Mouse (Mus musculus) stomach, embryonic 16.5 days (tissue): ENCODE data around the gene Hdgf. TPM values are rescaled to one million over a fixed set of nuclear protein-coding genes. Genes with fewer than 3 reads are reported as not detected.

Experiments used
- ATAC-seq: fragments of 200-750 bp; cut with Nextera tagmentation; 2 replicates; pipeline ENCODE4 v1.8.0; 2017; ENCODE audit warnings: moderate number of reproducible peaks, moderate TSS enrichment; ENCODE audit not compliant: insufficient read depth, low FRiP score
- H3K27ac ChIP-seq: fragments of 300-500 bp; sonication (generic); 2 replicates; pipeline ENCODE4 v1.5.1; 2014; ENCODE audit warnings: low read length
- H3K27me3 ChIP-seq: fragments of 300-500 bp; sonication (generic); 2 replicates; pipeline ENCODE4 v1.6.1; 2014; ENCODE audit warnings: low read length, control low read depth, mixed read lengths; ENCODE audit not compliant: control insufficient read depth, insufficient read depth
- H3K36me3 ChIP-seq: fragments of 300-500 bp; sonication (generic); 2 replicates; pipeline ENCODE4 v1.6.1; 2014; ENCODE audit warnings: low read length; ENCODE audit not compliant: control insufficient read depth, insufficient read depth
- H3K4me1 ChIP-seq: fragments of 300-500 bp; sonication (generic); 2 replicates; pipeline ENCODE4 v1.6.1; 2014; ENCODE audit warnings: low read length, control low read depth, mixed read lengths; ENCODE audit not compliant: control insufficient read depth, insufficient read depth
- H3K4me2 ChIP-seq: fragments of 300-500 bp; sonication (generic); 2 replicates; pipeline ENCODE4 v1.6.1; 2014; ENCODE audit warnings: low read depth, low read length, mixed read lengths
- H3K4me3 ChIP-seq: fragments of 300-500 bp; sonication (generic); replicated peaks from 2 replicates; pipeline ENCODE4 v1.5.1; 2014; ENCODE audit warnings: mild to moderate bottlenecking, low read length
- H3K9ac ChIP-seq: fragments of 300-500 bp; sonication (generic); 2 replicates; pipeline ENCODE4 v1.6.1; 2014; ENCODE audit warnings: low read length
- H3K9me3 ChIP-seq: fragments of 300-500 bp; sonication (generic); replicated peaks from 2 replicates; pipeline ENCODE4 v1.6.1; 2016; ENCODE audit warnings: low read length, control low read depth; ENCODE audit not compliant: control insufficient read depth
- WGBS: fragments of 180-500 bp; shearing (Covaris S2); extraction: QIAGEN DNeasy Blood & Tissue Kit; methylation state at CpG from one replicate; pipeline ENCODE4 v1.1.7; 2014; 5-methylcytosine and 5-hydroxymethylcytosine counted together
- polyA plus RNA-seq: library from polyadenylated mRNA; unstranded; fragments of >200 nt; fragmentation: Nextera tagmentation; extraction: Ambion mirVana; gene quantifications from 2 replicates; pipeline ENCODE4 v1.2.1, GENCODE M21; 2015

Hdgf gene
- polyA plus RNA-seq, 1 experiment from 2014 or later = 83.1 TPM

- Histone ChIP-seq H3K36me3 (peaks cover 35% of the 10 kb centered on the region), H3K9ac (no peak overlapping the region), H3K9me3 (no peaks in the 10 kb centered on the region), H3K27me3 (no peaks in the 10 kb centered on the region), H3K4me2 (no peak overlapping the region), H3K27ac (no peak overlapping the region), H3K4me1 (peaks cover 4% of the 10 kb centered on the region; the same call in 1 of the 2 replicates), H3K4me3 (no peak overlapping the region)
- ATAC-seq = no peak
- 94% methylated on average over 1 of the region's 1 CpGs for WGBS
Observed at GRCm38 (mm10) chr3:87918551-87918950, 12.4 kb downstream of the Hdgf start.

GRCm38 (mm10) chr3:87919336-87920108, 13.4 kb downstream of the Hdgf start, which contains the start of gene Mrpl24:
Mrpl24 (plus strand) TSS chr3:87919506.
- Histone ChIP-seq H3K4me1 (peaks cover 4% of the 10 kb centered on the region; the same call in 1 of the 2 replicates), H3K4me2 (peak within 1 kb of the TSS; percentile 75), H3K4me3 (peak within 1 kb of the TSS; percentile 78), H3K9ac (peak within 1 kb of the TSS; percentile 82), H3K27me3 (no peaks in the 10 kb centered on the region), H3K9me3 (no peaks in the 10 kb centered on the region), H3K27ac (peak within 1 kb of the TSS; percentile 90), H3K36me3 (peaks cover 35% of the 10 kb centered on the region)
- under 1% methylated on average over 30 of the region's 30 CpGs for WGBS
- peak; percentile 88 for ATAC-seq

- 66% methylated on average over 9 of the region's 9 CpGs for WGBS
- no peaks in the 10 kb centered on the region for H3K9me3 ChIP-seq
- peak overlapping the region; percentile 78 for H3K4me3 ChIP-seq
- peak overlapping the region; percentile 75 for H3K4me2 ChIP-seq
- H3K9ac ChIP-seq = no peak overlapping the region
- H3K27me3 ChIP-seq = no peaks in the 10 kb centered on the region
- H3K36me3 ChIP-seq = peaks cover 37% of the 10 kb centered on the region
- H3K27ac ChIP-seq = no peak overlapping the region
- no peak for ATAC-seq
- H3K4me1 ChIP-seq = peaks cover 4% of the 10 kb centered on the region; the same call in 1 of the 2 replicates
Observed at GRCm38 (mm10) chr3:87920270-87920943, 14.3 kb downstream of the Hdgf start.

GRCm38 (mm10) chr3:87924996-87925395, 18.9 kb downstream of the Hdgf start:
- H3K27me3 ChIP-seq = no peaks in the 10 kb centered on the region
- peaks cover 32% of the 10 kb centered on the region for H3K36me3 ChIP-seq
- H3K4me3 ChIP-seq = no peak overlapping the region
- no peak overlapping the region for H3K27ac ChIP-seq
- 89% methylated on average over 7 of the region's 7 CpGs for WGBS
- no peak for ATAC-seq
- H3K9me3 ChIP-seq = no peaks in the 10 kb centered on the region
- H3K4me2 ChIP-seq = no peak overlapping the region
- H3K4me1 ChIP-seq = peaks cover 5% of the 10 kb centered on the region
- H3K9ac ChIP-seq = no peak overlapping the region

- H3K9me3 ChIP-seq = no peaks in the 10 kb centered on the region
- H3K36me3 ChIP-seq = peaks cover 27% of the 10 kb centered on the region
- H3K27me3 ChIP-seq = no peaks in the 10 kb centered on the region
- WGBS = 88% methylated on average over 5 of the region's 5 CpGs
- ATAC-seq = no peak
- peaks cover 15% of the 10 kb centered on the region for H3K4me1 ChIP-seq
- H3K4me3 ChIP-seq = no peak overlapping the region
- H3K27ac ChIP-seq = no peak overlapping the region
- H3K9ac ChIP-seq = no peak overlapping the region
- no peak overlapping the region for H3K4me2 ChIP-seq
Observed at GRCm38 (mm10) chr3:87927452-87927851, 21.3 kb downstream of the Hdgf start.

- H3K36me3 ChIP-seq = peaks cover 17% of the 10 kb centered on the region
- H3K9me3 ChIP-seq = no peaks in the 10 kb centered on the region
- H3K4me2 ChIP-seq = peak overlapping the region; percentile 71
- H3K4me1 ChIP-seq = peaks cover 17% of the 10 kb centered on the region
- peak overlapping the region; percentile 96 for H3K4me3 ChIP-seq
- peak overlapping the region; percentile 95 for H3K9ac ChIP-seq
- ATAC-seq = peak; percentile 22; the same call in 1 of the 2 replicates
- 5% methylated on average over 26 of the region's 26 CpGs for WGBS
- peak overlapping the region; percentile 91 for H3K27ac ChIP-seq
- no peaks in the 10 kb centered on the region for H3K27me3 ChIP-seq
Observed at GRCm38 (mm10) chr3:87929341-87930077, 23.4 kb downstream of the Hdgf start.

- Histone ChIP-seq H3K9me3 (no peaks in the 10 kb centered on the region), H3K27ac (peak within 1 kb of the TSS; percentile 91), H3K27me3 (no peaks in the 10 kb centered on the region), H3K4me1 (peaks cover 17% of the 10 kb centered on the region), H3K9ac (peak within 1 kb of the TSS; percentile 95), H3K4me3 (peak within 1 kb of the TSS; percentile 96), H3K4me2 (peak within 1 kb of the TSS; percentile 71), H3K36me3 (peaks cover 16% of the 10 kb centered on the region)
- peak; percentile 98 for ATAC-seq
- WGBS = under 1% methylated on average over 55 of the region's 78 CpGs
Observed at GRCm38 (mm10) chr3:87930078-87930795, 24.1 kb downstream of the Hdgf start, which contains the start of the genes Isg20l2 and Rrnad1. Isg20l2 (plus strand) TSS chr3:87930314. Rrnad1 (minus strand) TSS chr3:87930717.

GRCm38 (mm10) chr3:87934026-87934425, 27.9 kb downstream of the Hdgf start:
- ATAC-seq = no peak
- Histone ChIP-seq H3K4me2 (no peak overlapping the region), H3K36me3 (peaks cover 14% of the 10 kb centered on the region; the same call in 1 of the 2 replicates), H3K4me3 (no peak overlapping the region), H3K9ac (0 out of 2 replicates have a peak overlapping the region, but pooled peaks have one; percentile 14), H3K9me3 (no peaks in the 10 kb centered on the region), H3K27ac (no peak overlapping the region), H3K27me3 (no peaks in the 10 kb centered on the region), H3K4me1 (peaks cover 16% of the 10 kb centered on the region)
- WGBS = 84% methylated on average over 5 of the region's 5 CpGs
